Mouse (Mus musculus) neural tube, embryonic 15.5 days (tissue): ENCODE measurements at regions not wholly inside any gene's neighbourhood (a gene's known extent, or its start where the extent isn't known, plus 50 kb on each side); places are given as distances from the start of the nearest gene placed in this dataset.

Experiments used
- ATAC-seq: fragments of 200-750 bp; cut with Nextera tagmentation; 2 replicates; pipeline ENCODE4 v1.8.0; 2017; ENCODE audit warnings: mild to moderate bottlenecking, moderate TSS enrichment, moderate library complexity; ENCODE audit not compliant: low FRiP score
- H3K27ac ChIP-seq: fragments of 300-500 bp; sonication (generic); replicated peaks from 2 replicates; pipeline ENCODE4 v1.5.1; 2015; ENCODE audit warnings: mild to moderate bottlenecking, inconsistent platforms
- H3K27me3 ChIP-seq: fragments of 300-500 bp; sonication (generic); replicated peaks from 2 replicates; pipeline ENCODE4 v1.6.1; 2015; ENCODE audit warnings: inconsistent platforms
- H3K36me3 ChIP-seq: fragments of 300-500 bp; sonication (generic); 2 replicates; pipeline ENCODE4 v1.6.1; 2015; ENCODE audit warnings: inconsistent platforms
- H3K4me1 ChIP-seq: fragments of 300-500 bp; sonication (generic); 2 replicates; pipeline ENCODE4 v1.6.1; 2015; ENCODE audit warnings: inconsistent platforms
- H3K4me2 ChIP-seq: fragments of 300-500 bp; sonication (generic); 2 replicates; pipeline ENCODE4 v1.6.1; 2015; ENCODE audit warnings: inconsistent platforms, mild to moderate bottlenecking, moderate library complexity
- H3K4me3 ChIP-seq: fragments of 300-500 bp; sonication (generic); replicated peaks from 2 replicates; pipeline ENCODE4 v1.5.1; 2015; ENCODE audit warnings: mild to moderate bottlenecking, inconsistent platforms
- H3K9ac ChIP-seq: fragments of 300-500 bp; sonication (generic); replicated peaks from 2 replicates; pipeline ENCODE4 v1.6.1; 2015; ENCODE audit warnings: mild to moderate bottlenecking, inconsistent platforms
- H3K9me3 ChIP-seq: fragments of 300-500 bp; sonication (generic); replicated peaks from 2 replicates; pipeline ENCODE4 v1.6.1; 2016; ENCODE audit warnings: inconsistent platforms
- WGBS: fragments of 180-500 bp; shearing (Covaris S2); methylation state at CpG from one replicate; pipeline ENCODE4 v1.1.7; 2015; ENCODE audit warnings: mixed read lengths; 5-methylcytosine and 5-hydroxymethylcytosine counted together

DNA sequence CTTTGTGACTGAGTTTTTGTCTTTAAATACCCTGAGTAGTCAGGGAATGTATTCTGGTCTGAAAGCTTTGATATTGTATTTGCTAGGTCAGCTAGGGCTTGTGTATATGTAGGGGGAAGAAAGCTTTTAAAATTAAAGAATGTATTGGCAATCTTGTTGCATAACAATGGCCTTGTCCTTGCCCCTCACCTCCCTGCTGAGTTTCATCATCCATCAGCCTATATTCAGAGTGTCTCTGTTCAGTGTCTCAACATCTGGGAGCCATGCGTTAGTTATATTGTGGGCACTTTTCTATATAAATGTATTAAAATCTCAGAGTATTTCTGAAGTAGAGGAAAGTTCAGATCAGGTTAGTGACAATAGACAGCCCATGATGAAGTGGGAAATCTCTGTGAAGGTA, 76.0 kb upstream of the Inhba start:
- Histone ChIP-seq H3K36me3 (no peaks in the 10 kb centered on the region), H3K27me3 (no peaks in the 10 kb centered on the region), H3K4me3 (no peak overlapping the region), H3K9me3 (no peaks in the 10 kb centered on the region), H3K4me2 (no peak overlapping the region), H3K4me1 (no peaks in the 10 kb centered on the region), H3K9ac (no peak overlapping the region), H3K27ac (no peak overlapping the region)
- ATAC-seq: no peak
- WGBS: 64% methylated on average over 1 of the region's 1 CpGs

DNA sequence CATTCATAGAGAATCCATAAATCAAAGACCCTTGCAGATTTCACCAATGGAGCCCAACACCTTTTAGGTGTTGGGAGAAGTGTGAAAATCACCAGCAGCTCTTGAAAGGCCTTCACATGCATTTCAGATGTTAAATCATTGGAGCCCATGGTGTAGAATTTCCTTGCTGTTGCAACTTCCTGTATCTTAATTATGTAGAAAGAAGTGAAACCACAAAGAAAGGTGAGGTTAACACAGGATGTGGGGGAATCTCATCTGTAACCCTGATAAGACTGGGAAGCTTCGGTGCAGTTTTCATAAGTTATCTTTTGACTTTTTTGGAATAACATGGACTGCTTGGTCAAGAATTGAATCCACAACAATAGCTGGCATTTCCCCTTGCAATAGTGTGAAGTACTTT, 75.5 kb upstream of the Inhba start:
- Histone ChIP-seq H3K4me3 (no peak overlapping the region), H3K36me3 (no peaks in the 10 kb centered on the region), H3K4me1 (no peaks in the 10 kb centered on the region), H3K27me3 (no peaks in the 10 kb centered on the region), H3K4me2 (no peak overlapping the region), H3K9me3 (no peaks in the 10 kb centered on the region), H3K27ac (no peak overlapping the region), H3K9ac (no peak overlapping the region)
- 88% methylated on average over 1 of the region's 1 CpGs for WGBS
- ATAC-seq: no peak

DNA sequence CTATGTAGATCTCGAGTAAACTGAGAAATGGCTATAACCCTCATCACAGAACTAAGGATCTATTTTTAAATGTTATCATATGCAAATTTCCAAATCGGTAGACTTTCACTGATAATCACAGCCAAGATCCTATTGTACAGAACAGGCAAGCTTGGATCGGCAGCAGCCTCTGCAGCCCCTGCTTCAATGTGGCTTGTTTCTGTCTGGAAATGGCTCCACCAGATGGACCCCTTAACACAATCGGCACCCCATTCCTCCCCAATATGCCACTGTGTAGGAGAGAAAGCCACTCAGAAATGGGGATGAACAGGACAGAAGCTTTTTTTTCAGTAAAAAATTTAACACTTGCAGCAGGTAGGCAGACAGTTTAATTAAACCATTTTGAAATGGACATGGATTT, 61.5 kb upstream of the Inhba start:
- Histone ChIP-seq H3K4me2 (no peak overlapping the region), H3K9me3 (no peaks in the 10 kb centered on the region), H3K36me3 (no peaks in the 10 kb centered on the region), H3K4me3 (no peak overlapping the region), H3K27ac (no peak overlapping the region), H3K9ac (no peak overlapping the region), H3K27me3 (no peaks in the 10 kb centered on the region), H3K4me1 (no peaks in the 10 kb centered on the region)
- WGBS: 87% methylated on average over 4 of the region's 4 CpGs
- ATAC-seq: no peak

DNA sequence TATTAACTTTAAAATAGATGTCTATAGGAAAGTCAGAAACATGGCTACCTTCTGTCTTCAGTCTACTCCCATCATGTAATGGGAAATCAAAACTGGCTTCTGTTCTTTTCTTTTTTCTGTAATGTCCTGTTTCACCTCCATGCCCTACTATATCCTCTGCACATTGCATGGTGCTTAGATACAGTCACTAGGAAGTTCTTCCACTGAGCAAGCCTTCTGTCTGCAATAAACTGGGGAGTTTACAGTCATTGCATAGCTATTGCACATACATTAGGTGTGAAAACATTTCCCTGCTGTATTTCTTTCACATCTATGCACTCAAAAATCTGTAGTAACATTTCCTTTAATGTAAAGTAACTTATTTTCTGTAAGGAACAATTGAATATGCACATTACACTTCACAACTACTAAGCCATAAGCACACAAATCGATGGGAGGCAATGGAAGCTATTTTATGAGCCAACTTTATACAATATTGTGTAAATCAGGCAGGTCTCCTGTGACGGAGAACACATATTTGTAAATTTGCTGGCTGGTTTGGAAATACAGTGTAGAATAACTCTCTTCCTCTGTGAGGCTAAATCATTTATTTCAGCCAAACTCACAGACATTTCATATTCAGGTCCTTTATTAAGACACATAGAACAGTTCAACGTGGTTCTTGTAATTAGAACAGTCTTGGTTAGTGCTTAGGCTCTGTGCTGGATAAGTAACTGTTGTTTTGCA, 60.6 kb upstream of the Inhba start:
- H3K27me3 ChIP-seq: no peaks in the 10 kb centered on the region
- no peaks in the 10 kb centered on the region for H3K9me3 ChIP-seq
- no peak overlapping the region for H3K9ac ChIP-seq
- no peak for ATAC-seq
- H3K27ac ChIP-seq: no peak overlapping the region
- H3K4me1 ChIP-seq: no peaks in the 10 kb centered on the region
- H3K4me3 ChIP-seq: no peak overlapping the region
- H3K36me3 ChIP-seq: no peaks in the 10 kb centered on the region
- no peak overlapping the region for H3K4me2 ChIP-seq
- WGBS: 73% methylated on average over 3 of the region's 3 CpGs
